Mouse (Mus musculus): Measurements from ENCODE around the gene Zfp300. TPM values are rescaled to one million over a fixed set of nuclear protein-coding genes. Genes with fewer than 3 reads are reported as not detected.

Zfp300 gene
- polyA plus RNA-seq (2012; rRNA removed; ENCODE audit: low replicate concordance), result 0.19 and 0.22 TPM in 2 replicates

DNA sequence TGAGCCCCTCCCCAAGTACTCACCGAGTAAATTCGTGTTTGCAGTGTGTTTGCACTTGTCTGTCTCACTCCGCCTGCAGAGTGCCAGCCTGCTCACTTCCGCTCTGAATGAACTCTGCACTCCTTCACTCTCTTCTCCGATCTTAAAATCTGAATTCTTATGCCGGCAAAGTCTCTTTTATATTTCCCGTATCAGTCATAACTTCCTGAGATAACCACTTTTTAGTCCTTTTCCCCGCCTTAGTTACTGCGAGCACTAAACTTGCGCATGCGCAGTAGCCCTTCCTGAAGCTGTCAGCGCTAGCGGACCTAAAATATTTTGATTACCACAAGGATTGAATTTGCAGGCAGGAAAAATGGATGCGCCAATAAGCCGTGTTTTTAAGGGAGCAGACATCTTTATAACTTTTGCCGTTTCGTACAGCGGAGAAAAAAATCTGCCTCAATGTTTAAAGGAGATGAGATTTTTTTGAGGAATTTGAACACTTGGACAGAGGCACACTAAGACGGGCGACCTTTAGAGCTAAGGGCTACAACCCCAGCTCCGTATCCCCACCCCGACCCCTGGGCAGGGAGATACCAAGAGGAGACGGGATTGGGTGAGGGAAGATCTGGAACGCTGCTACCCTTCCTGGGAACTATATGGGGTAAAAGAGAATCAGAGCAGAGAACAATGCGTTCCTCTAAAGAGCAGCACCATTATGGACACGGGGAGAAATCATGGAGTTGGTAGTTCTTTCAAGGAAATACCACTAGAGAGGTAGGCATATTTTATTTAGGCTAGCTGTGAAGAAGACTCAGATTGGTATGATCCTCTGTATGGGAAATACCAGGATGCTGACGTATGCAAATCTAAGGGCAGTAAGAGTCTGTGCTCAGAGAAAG, at the start of gene Zfp300:
Zfp300 (minus strand) TSS at position 545 of the 884 bp plus-strand sequence.

DNA sequence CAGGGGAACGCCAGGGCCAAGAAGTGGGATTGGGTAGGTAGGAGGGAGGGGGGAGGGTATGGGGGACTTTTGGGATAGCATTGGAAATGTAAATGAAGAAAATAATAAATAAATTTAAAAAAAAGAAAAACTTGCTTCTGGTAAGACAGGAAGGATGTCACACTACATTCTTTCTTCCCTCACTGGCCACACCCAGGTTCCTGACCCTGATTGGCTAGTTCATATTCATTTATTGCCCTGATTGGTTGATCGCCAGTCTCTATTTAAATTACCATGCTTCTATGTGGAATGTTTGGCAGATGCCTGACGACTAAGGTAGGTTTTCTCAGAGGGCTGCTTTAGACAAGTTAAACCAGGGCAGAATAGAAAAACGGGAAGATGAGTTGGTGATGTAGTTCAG, 26.2 kb upstream of the Zfp300 start, which contains the start of gene Ssxa1:
Ssxa1 (plus strand) TSS at position 301 of the 400 bp plus-strand sequence.

DNA sequence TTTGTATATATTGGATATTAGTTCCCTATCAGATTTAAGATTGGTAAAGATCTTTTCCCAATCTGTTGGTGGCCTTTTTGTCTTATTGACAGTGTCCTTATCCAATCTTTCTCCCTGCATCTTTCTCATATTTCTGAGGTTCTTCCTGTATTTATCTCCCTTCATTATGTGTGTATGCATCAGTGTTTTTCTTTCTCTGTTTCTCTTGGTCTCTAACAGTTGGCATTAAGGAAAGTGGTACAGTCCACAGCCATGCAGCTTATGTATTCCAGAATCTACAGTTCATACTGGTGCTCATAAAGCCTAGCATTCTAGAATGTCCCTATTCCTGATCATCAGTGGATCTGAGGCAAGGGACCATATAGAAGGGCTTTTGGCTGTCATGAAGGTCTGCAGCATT, 21.2 kb downstream of the Zfp300 start, which contains the start of gene Spaca5:
Spaca5 (plus strand) TSS at position 301 of the 400 bp plus-strand sequence.

DNA sequence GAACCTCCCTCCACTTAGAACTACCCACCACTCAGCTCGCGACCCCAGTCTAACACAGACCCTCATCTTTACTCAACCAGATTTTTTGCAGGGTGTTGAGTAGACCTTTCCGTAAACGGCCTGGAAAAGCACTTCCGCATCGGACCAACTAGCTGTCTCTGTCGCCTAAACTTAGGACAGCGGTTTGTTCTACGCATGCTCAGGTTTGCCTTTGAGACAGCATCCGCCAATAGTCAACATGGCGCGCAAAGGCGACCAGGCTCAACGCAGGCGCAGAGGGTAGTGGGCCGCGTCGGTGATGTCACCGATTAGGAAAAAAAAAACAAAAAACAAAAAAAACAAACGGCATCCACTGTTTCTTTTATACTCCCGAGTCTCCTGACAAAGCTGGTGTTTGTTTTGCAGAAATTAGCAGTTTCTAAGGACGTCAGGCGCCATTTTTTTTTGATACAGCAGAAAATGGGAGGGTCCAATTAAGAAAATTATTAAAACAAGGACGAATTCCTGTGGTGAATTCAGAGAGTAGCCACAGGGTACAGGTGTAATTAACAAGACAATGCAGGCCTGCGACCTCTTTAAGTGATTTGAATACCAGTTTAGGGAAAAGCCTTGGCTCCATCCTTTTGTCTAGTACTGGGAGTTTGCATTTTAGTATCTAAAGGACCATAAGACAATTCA, 27.3 kb downstream of the Zfp300 start, which contains the start of gene Zfp182:
Zfp182 (minus strand) TSS at position 451 of the 678 bp plus-strand sequence.

Other genes with a start within 250 kb of the Zfp300 start
- 16.7 and 20.6 TPM in 2 replicates for gene Timp1, start 219.4 kb downstream of the Zfp300 start, polyA plus RNA-seq (2012; rRNA removed; ENCODE audit: low replicate concordance)
- 0.57 and 0.86 TPM in 2 replicates for gene Syn1, start 168.5 kb downstream of the Zfp300 start, polyA plus RNA-seq (2012; rRNA removed; ENCODE audit: low replicate concordance)
- gene Cfp, start 158.0 kb downstream of the Zfp300 start, polyA plus RNA-seq (2012; rRNA removed; ENCODE audit: low replicate concordance), result 92.4 and 130 TPM in 2 replicates
- 18.1 and 24.6 TPM in 2 replicates for gene Elk1, start 138.9 kb downstream of the Zfp300 start, polyA plus RNA-seq (2012; rRNA removed; ENCODE audit: low replicate concordance)
- 9.7 and 28.4 TPM in 2 replicates for gene Uxt, start 127.5 kb downstream of the Zfp300 start, polyA plus RNA-seq (2012; rRNA removed; ENCODE audit: low replicate concordance)
- 0.65 and 1.9 TPM in 2 replicates for gene Zfp182, start 27.2 kb downstream of the Zfp300 start, polyA plus RNA-seq (2012; rRNA removed; ENCODE audit: low replicate concordance)
- not detected in 2 replicates for gene Spaca5, start 21.1 kb downstream of the Zfp300 start, polyA plus RNA-seq (2012; rRNA removed; ENCODE audit: low replicate concordance)
- not detected in 2 replicates for gene Ssxa1, start 26.3 kb upstream of the Zfp300 start, polyA plus RNA-seq (2012; rRNA removed; ENCODE audit: low replicate concordance)
- gene Gm21876, start 86.1 kb upstream of the Zfp300 start, polyA plus RNA-seq (2012; rRNA removed; ENCODE audit: low replicate concordance), result not detected in 2 replicates